Comparison of ENCODE assay signal across 7 mouse cellular contexts in the genomic region with DNA sequence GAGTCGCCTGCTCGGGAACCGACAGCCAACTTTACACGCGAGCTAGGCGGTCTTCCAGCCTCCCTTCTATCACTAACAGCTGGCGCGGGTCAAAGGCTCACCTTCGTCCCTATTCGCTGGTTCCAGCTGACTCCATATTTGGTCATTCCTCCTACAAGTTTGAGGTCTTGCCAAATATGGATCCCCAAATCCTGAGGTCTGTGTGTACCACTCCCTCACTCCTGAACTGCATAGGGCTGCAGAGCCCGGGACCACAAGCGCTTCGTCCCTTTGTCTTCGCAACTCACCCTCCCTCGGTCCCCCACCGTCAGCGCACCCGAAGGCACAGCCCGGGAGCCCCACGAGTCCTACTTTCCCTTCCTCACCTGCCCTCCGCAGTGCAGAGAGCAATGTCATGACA. TPM values are rescaled to one million over a fixed set of nuclear protein-coding genes. Genes with fewer than 3 reads are reported as not detected.
A peak's percentile ranks its signal among the peaks of the same experiment; 100 is the strongest.
DNase-seq lines count a peak whose midpoint lies in the region; ATAC-seq lines count a peak whose summit lies in the region.

No protein-coding gene starts in this region.

- peak overlapping the region; percentile 96 for H3K27ac ChIP-seq in midbrain, embryonic 10.5 days (replicated peaks)

- ATAC-seq in inflammation-experienced regulatory T-cells, adult 6 months: peak; percentile 69

- intact Hi-C loops in left cerebral cortex, postnatal 36 days (cut with DNase I): loop anchor here (5.0 kb wide), 1 partner anchor 75 kb away; a partner anchor contains a TSS

- H3K27me3 ChIP-seq in midbrain, embryonic 10.5 days (ENCODE audit: low read depth, poor library complexity, severe bottlenecking): no peaks in the 10 kb centered on the region

- peaks cover 20% of the 10 kb centered on the region for H3K4me1 ChIP-seq in midbrain, embryonic 10.5 days

- peak overlapping the region; percentile 74 for H3K4me3 ChIP-seq in midbrain, embryonic 10.5 days

- DNase-seq in adrenal gland, adult 8-10 months: peak; percentile 60
- DNase-seq in embryo, embryonic 11 days: peak; percentile 90
- peak; percentile 48 for DNase-seq in gastrocnemius, postnatal 25 days
- peak; percentile 45 to 50 for DNase-seq in left cerebral cortex, postnatal 36 days (ENCODE audit: low spot score in 2 of 2)
- peak; percentile 79 for DNase-seq in midbrain, embryonic 10.5 days (ENCODE audit: low spot score)
- peak; percentile 62 for DNase-seq in right cerebral cortex, postnatal 4 days

- peaks cover 21% of the 10 kb centered on the region for H3K36me3 ChIP-seq in midbrain, embryonic 10.5 days

- peaks cover 7% of the 10 kb centered on the region; the same call in 1 of the 2 replicates for H3K9me3 ChIP-seq in midbrain, embryonic 10.5 days (replicated peaks)

- WGBS in midbrain, embryonic 10.5 days: 0% methylated on average over 21 of the region's 21 CpGs

RNA-seq across cellular contexts. Expression of a gene that starts 0.8 kb away (rescaled TPM):
- 10 to 100 TPM; 14.6 to 33.2 (median 18.8) TPM for total RNA-seq in adrenal gland, adult 8-10 months (2022)
- 1 to 10 TPM; 6.3 to 7.8 TPM for total RNA-seq in gastrocnemius, postnatal 25 days (2021)
- 100 to 1,000 TPM; 410 to 733 (median 423) TPM for polyA plus RNA-seq in inflammation-experienced regulatory T-cells, adult 6 months (2017; shearing (Covaris generic))
- 10 to 100 TPM; 14.2 to 18.4 TPM for total RNA-seq in left cerebral cortex, postnatal 36 days (2021)
- 152 and 161 TPM in 2 replicates for polyA plus RNA-seq in midbrain, embryonic 10.5 days (2016; fragmentation: Nextera tagmentation; extraction: Ambion mirVana)

RNA-seq across cellular contexts. Expression of a gene that starts 33.3 kb away (rescaled TPM):
- total RNA-seq in adrenal gland, adult 8-10 months (2022): 10 to 100 TPM; 30.7 to 46.2 (median 39.6) TPM
- total RNA-seq in gastrocnemius, postnatal 25 days (2021): 10 to 100 TPM; 19.7 to 23.8 TPM
- 10 to 100 TPM; 23.5 to 57.7 (median 36.7) TPM for polyA plus RNA-seq in inflammation-experienced regulatory T-cells, adult 6 months (2017; shearing (Covaris generic))
- total RNA-seq in left cerebral cortex, postnatal 36 days (2021): 10 to 100 TPM; 57.7 to 63.3 TPM
- 11.8 and 15.1 TPM in 2 replicates for polyA plus RNA-seq in midbrain, embryonic 10.5 days (2016; fragmentation: Nextera tagmentation; extraction: Ambion mirVana)

Comparison
In these comparisons a context has a peak if more than half of its experiments do, and no peak if none do; other contexts are left out.
1. Peak in every context shown above with its lines: DNase-seq, ATAC-seq, H3K4me3 ChIP-seq and H3K27ac ChIP-seq.